Mouse (Mus musculus) liver, postnatal 0 days (tissue): Measurements from ENCODE around the gene Gpsm3. TPM values are rescaled to one million over a fixed set of nuclear protein-coding genes. Genes with fewer than 3 reads are reported as not detected.

Experiments
- ATAC-seq: fragments of 200-750 bp; cut with Nextera tagmentation; 2 replicates; pipeline ENCODE4 v1.8.0; 2017; ENCODE audit warnings: mild to moderate bottlenecking, moderate library complexity
- DNase-seq: peaks from one replicate; pipeline ENCODE4 v3.0.0-alpha.2; 2016
- H3K27ac ChIP-seq: fragments of 300-500 bp; sonication (generic); 2 replicates; pipeline ENCODE4 v1.5.1; 2014; ENCODE audit warnings: antibody characterized with exemption, moderate library complexity, mild to moderate bottlenecking, low read depth
- H3K27me3 ChIP-seq: fragments of 300-500 bp; sonication (generic); 2 replicates; pipeline ENCODE4 v1.6.1; 2014; ENCODE audit warnings: low read length, control low read depth, mixed read lengths; ENCODE audit not compliant: insufficient read depth
- H3K36me3 ChIP-seq: fragments of 300-500 bp; sonication (generic); replicated peaks from 2 replicates; pipeline ENCODE4 v1.6.1; 2014; ENCODE audit warnings: mild to moderate bottlenecking, control low read depth, low read length, moderate library complexity, mixed read lengths; ENCODE audit not compliant: insufficient read depth
- H3K4me1 ChIP-seq: fragments of 300-500 bp; sonication (generic); 2 replicates; pipeline ENCODE4 v1.6.1; 2014; ENCODE audit warnings: antibody characterized with exemption, mild to moderate bottlenecking, control low read depth; ENCODE audit not compliant: insufficient read depth
- H3K4me2 ChIP-seq: fragments of 300-500 bp; sonication (generic); 2 replicates; pipeline ENCODE4 v1.6.1; 2014; ENCODE audit warnings: low read depth, mild to moderate bottlenecking, low read length, moderate library complexity, mixed read lengths
- H3K4me3 ChIP-seq: fragments of 300-500 bp; sonication (generic); 2 replicates; pipeline ENCODE4 v1.5.1; 2014; ENCODE audit warnings: low read depth, low read length
- H3K9ac ChIP-seq: fragments of 300-500 bp; sonication (generic); replicated peaks from 2 replicates; pipeline ENCODE4 v1.6.1; 2014; ENCODE audit warnings: mild to moderate bottlenecking, moderate library complexity
- H3K9me3 ChIP-seq: fragments of 300-500 bp; sonication (generic); 2 replicates; pipeline ENCODE4 v1.6.1; 2016; ENCODE audit warnings: mild to moderate bottlenecking, control low read depth, low read length, mixed read lengths
- CTCF ChIP-seq: sonication (generic); IDR thresholded peaks from 2 replicates; pipeline ENCODE4 v1.5.1; 2016; ENCODE audit warnings: antibody characterized with exemption, low read depth
- EP300 ChIP-seq: IDR thresholded peaks from 2 replicates; pipeline ENCODE4 v1.6.1; 2016; ENCODE audit warnings: antibody characterized with exemption, low read depth, mild to moderate bottlenecking
- WGBS: fragments of 180-500 bp; shearing (Covaris S2); extraction: QIAGEN DNeasy Blood & Tissue Kit; methylation state at CpG from one replicate; pipeline ENCODE4 v1.1.7; 2014; ENCODE audit not compliant: insufficient replicate concordance; 5-methylcytosine and 5-hydroxymethylcytosine counted together
- polyA plus RNA-seq: library from polyadenylated mRNA; unstranded; fragments of >200 nt; fragmentation: Nextera tagmentation; extraction: Ambion mirVana; gene quantifications from 2 replicates; pipeline ENCODE4 v1.2.1, GENCODE M21; 2015

Gpsm3 gene
- polyA plus RNA-seq, 1 experiment from 2014 or later: 24.7 TPM

DNA sequence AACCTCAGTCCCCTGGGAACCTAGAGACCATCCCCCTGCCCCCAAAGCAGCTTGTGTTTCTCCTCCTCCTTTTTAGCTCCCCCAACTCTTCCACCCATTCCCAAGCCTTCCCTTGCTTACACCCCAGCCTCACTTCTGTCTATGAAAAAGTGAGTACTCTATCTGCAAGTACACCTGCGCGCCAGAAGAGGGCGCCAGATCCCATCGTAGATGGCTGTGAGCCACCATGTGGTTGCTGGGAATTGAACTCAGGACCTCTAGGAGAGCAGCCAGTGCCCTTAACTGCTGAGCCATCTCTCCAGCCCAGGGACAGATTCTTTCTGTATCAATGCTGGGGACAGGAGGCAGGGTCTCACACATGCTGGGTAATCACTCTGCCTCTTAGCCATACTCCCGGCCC lies 17.7 kb upstream of the Gpsm3 start:
- no peaks in the 10 kb centered on the region; the same call in 1 of the 2 replicates for H3K27me3 ChIP-seq
- DNase-seq (no peak), ATAC-seq (no peak)
- H3K4me1 ChIP-seq: no peaks in the 10 kb centered on the region
- no peak overlapping the region for H3K4me2 ChIP-seq
- H3K27ac ChIP-seq: no peak overlapping the region
- peak; percentile 85 for TF ChIP-seq CTCF
- TF ChIP-seq EP300: no peak
- no peak overlapping the region for H3K9ac ChIP-seq
- WGBS: 29% methylated on average over 5 of the region's 5 CpGs
- H3K4me3 ChIP-seq: no peak overlapping the region
- H3K36me3 ChIP-seq: no peaks in the 10 kb centered on the region
- no peaks in the 10 kb centered on the region; the same call in 1 of the 2 replicates for H3K9me3 ChIP-seq

DNA sequence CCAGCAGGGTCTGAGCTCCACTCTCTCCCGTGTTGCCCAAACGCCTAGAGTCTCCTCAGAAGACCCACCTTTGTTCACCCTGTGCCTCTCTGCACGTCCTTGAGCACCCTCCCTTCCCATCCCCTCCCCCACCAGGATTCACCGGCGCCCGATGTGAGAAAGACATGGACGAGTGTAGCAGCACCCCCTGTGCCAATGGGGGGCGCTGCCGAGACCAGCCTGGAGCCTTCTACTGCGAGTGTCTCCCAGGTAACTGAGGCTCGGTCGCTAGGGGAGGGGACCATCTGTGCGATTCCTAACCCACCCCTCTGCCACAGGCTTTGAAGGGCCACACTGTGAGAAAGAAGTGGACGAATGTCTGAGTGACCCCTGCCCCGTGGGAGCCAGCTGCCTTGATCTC lies 17.2 kb upstream of the Gpsm3 start:
- Histone ChIP-seq H3K4me3 (no peak overlapping the region), H3K27me3 (no peaks in the 10 kb centered on the region; the same call in 1 of the 2 replicates), H3K36me3 (no peaks in the 10 kb centered on the region), H3K27ac (no peak overlapping the region), H3K4me1 (no peaks in the 10 kb centered on the region), H3K9me3 (no peaks in the 10 kb centered on the region; the same call in 1 of the 2 replicates), H3K4me2 (no peak overlapping the region), H3K9ac (no peak overlapping the region)
- TF ChIP-seq EP300 (no peak), CTCF (no peak)
- no peak for ATAC-seq
- DNase-seq: no peak
- WGBS: 45% methylated on average over 15 of the region's 15 CpGs

DNA sequence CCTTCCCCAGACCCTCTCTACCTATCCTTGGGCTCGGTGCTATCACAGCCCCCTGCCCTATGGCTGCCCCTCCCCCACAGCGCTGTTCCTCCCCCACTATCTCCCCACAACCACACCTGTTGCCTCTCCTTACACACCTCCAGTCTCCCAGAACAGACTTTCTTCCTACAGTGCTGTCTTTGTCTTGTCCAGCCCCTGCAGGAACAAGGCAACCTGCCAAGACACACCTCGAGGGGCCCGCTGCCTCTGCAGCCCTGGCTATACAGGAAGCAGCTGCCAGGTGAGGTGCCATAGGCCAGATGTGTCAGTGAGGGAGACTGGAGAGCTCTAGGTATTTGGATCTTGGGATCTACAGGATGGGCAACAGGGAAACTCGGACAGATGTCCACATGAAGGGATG lies 13.0 kb upstream of the Gpsm3 start:
- no peak for TF ChIP-seq EP300
- TF ChIP-seq CTCF: no peak
- DNase-seq (no peak), ATAC-seq (no peak)
- Histone ChIP-seq H3K36me3 (no peaks in the 10 kb centered on the region), H3K4me3 (no peak overlapping the region), H3K9ac (no peak overlapping the region), H3K9me3 (no peaks in the 10 kb centered on the region; the same call in 1 of the 2 replicates), H3K27ac (no peak overlapping the region), H3K4me2 (no peak overlapping the region), H3K27me3 (no peaks in the 10 kb centered on the region), H3K4me1 (no peaks in the 10 kb centered on the region)
- 58% methylated on average over 5 of the region's 5 CpGs for WGBS

DNA sequence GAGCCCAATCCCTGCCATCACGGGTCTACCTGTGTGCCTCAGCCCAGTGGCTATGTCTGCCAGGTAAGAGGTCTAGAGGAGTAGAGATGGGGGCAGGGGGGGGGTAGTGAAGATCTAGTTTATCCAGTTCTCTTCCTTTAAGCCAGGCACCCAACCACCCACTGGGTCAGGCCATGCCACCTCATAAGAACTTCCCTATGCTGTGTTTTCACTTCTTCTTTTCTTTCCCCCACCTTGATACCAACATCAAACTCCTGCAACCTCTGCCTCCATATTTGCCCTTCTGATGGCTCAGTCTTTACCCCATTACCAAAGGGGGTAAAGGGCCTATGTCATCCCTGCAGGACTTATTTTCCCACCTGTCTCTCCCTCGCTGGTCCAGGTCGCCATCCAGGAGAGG lies 11.5 kb upstream of the Gpsm3 start:
- H3K4me1 ChIP-seq: no peaks in the 10 kb centered on the region
- ATAC-seq (no peak), DNase-seq (no peak)
- no peaks in the 10 kb centered on the region for H3K27me3 ChIP-seq
- H3K4me3 ChIP-seq: no peak overlapping the region
- H3K36me3 ChIP-seq: no peaks in the 10 kb centered on the region
- WGBS: 88% methylated on average over 3 of the region's 3 CpGs
- H3K4me2 ChIP-seq: no peak overlapping the region
- no peaks in the 10 kb centered on the region for H3K9me3 ChIP-seq
- TF ChIP-seq EP300 (no peak), CTCF (no peak)
- no peak overlapping the region for H3K27ac ChIP-seq
- no peak overlapping the region for H3K9ac ChIP-seq

DNA sequence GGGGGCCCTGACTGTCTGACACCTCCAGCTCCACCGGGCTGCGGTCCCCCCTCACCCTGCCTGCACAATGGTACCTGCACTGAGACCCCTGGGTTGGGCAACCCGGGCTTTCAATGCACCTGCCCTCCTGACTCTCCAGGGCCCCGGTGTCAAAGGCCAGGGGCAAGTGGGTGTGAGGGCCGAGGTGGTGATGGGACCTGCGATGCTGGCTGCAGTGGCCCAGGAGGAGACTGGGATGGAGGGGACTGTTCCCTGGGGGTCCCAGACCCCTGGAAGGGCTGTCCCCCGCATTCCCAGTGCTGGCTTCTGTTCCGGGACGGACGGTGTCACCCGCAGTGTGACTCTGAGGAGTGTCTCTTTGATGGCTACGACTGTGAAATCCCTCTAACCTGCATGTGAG lies 7.1 kb upstream of the Gpsm3 start:
- Histone ChIP-seq H3K36me3 (no peaks in the 10 kb centered on the region), H3K4me2 (no peak overlapping the region), H3K27me3 (no peaks in the 10 kb centered on the region), H3K4me1 (peaks cover 12% of the 10 kb centered on the region; the same call in 1 of the 2 replicates), H3K9ac (no peak overlapping the region), H3K9me3 (no peaks in the 10 kb centered on the region), H3K4me3 (no peak overlapping the region), H3K27ac (no peak overlapping the region)
- TF ChIP-seq EP300: no peak
- TF ChIP-seq CTCF: no peak
- 82% methylated on average over 12 of the region's 12 CpGs for WGBS
- DNase-seq (no peak), ATAC-seq (no peak)

DNA sequence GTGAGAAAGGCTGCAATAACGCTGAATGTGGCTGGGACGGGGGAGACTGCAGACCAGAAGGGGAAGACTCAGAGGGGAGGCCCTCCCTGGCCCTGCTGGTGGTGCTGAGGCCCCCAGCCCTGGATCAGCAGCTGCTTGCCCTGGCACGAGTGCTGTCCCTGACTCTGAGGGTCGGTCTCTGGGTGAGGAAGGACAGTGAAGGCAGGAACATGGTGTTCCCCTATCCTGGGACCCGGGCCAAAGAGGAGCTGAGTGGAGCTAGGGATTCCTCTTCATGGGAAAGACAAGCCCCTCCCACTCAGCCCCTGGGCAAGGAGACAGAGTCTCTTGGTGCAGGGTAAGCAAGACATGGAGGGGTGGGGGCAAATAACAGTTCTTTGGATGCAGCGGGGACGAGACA lies 6.2 kb upstream of the Gpsm3 start:
- DNase-seq: no peak
- TF ChIP-seq EP300: no peak
- TF ChIP-seq CTCF: no peak
- Histone ChIP-seq H3K27ac (no peak overlapping the region), H3K4me1 (peaks cover 18% of the 10 kb centered on the region), H3K9me3 (no peaks in the 10 kb centered on the region), H3K4me2 (no peak overlapping the region), H3K9ac (no peak overlapping the region), H3K27me3 (no peaks in the 10 kb centered on the region), H3K4me3 (no peak overlapping the region), H3K36me3 (no peaks in the 10 kb centered on the region)
- ATAC-seq: no peak
- WGBS: 66% methylated on average over 7 of the region's 7 CpGs

DNA sequence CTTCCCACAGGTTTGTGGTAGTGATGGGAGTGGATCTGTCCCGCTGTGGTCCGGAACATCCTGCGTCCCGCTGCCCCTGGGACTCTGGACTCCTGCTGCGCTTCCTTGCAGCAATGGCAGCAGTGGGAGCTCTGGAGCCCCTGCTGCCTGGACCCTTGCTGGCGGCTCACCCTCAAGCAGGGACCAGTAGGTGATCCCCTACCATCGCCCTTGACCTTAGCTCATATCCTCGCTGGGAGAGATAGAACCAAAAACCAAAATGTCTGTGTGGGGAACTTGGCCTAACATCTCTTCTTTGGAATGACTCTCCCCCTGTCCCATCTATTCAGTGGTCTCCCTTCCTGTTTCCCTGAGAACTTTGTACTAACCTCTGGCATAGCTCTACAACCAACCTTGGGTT lies 5.8 kb upstream of the Gpsm3 start:
- Histone ChIP-seq H3K4me3 (no peak overlapping the region), H3K27me3 (no peaks in the 10 kb centered on the region), H3K27ac (no peak overlapping the region), H3K4me2 (no peak overlapping the region), H3K36me3 (no peaks in the 10 kb centered on the region), H3K9me3 (no peaks in the 10 kb centered on the region), H3K9ac (no peak overlapping the region), H3K4me1 (peaks cover 22% of the 10 kb centered on the region)
- ATAC-seq: no peak
- TF ChIP-seq CTCF: no peak
- no peak for TF ChIP-seq EP300
- 88% methylated on average over 8 of the region's 8 CpGs for WGBS
- no peak for DNase-seq
